In the genomic region with DNA sequence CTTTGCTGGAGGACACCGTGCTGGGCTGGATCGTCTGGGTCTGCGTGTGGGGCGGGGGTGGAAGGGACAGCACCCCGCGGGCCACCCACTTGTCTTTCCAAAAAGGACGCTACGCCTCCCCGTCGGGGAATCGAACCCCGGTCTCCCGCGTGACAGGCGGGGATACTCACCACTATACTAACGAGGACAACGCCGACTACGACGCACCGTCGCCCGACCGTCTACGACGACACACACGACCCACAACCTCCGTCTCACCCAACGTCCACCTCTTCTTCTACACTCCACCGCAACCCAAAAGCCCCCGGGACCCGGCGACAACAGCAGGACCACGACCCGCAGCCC, we compare ENCODE assay signal across 8 mouse cellular contexts. TPM values are rescaled to one million over a fixed set of nuclear protein-coding genes. Genes with fewer than 3 reads are reported as not detected.
DNase-seq lines count a peak whose midpoint lies in the region; ATAC-seq lines count a peak whose summit lies in the region.
"Not testable (repeated sequence)": the region's sequence is repeated elsewhere in the genome, so short reads cannot be mapped to it uniquely, and the experiment has no call there.

No protein-coding gene starts in this region.

- H3K36me3 ChIP-seq in embryonic facial prominence, embryonic 14.5 days (ENCODE audit: control insufficient read depth, insufficient read depth, low read length); hindbrain, embryonic 16.5 days (ENCODE audit: control insufficient read depth, insufficient read depth, low read length); lung, embryonic 16.5 days (ENCODE audit: control insufficient read depth, insufficient read depth, low read length); neural tube, embryonic 12.5 days; stomach, embryonic 16.5 days (ENCODE audit: control insufficient read depth, insufficient read depth, low read length): not testable (repeated sequence)

- not testable (repeated sequence) for H3K4me1 ChIP-seq in embryonic facial prominence, embryonic 14.5 days (ENCODE audit: control insufficient read depth, insufficient read depth, low read length); hindbrain, embryonic 16.5 days (ENCODE audit: control insufficient read depth, insufficient read depth, low read depth, low read length); neural tube, embryonic 12.5 days; stomach, embryonic 16.5 days (ENCODE audit: control insufficient read depth, insufficient read depth, low read length)
- peaks cover 11% of the 10 kb centered on the region for H3K4me1 ChIP-seq in lung, embryonic 16.5 days (replicated peaks; ENCODE audit: control insufficient read depth, insufficient read depth, low read length)

- peak; percentile 52 for DNase-seq in T-cell, adult 2 months (ENCODE audit: low spot score)
- DNase-seq in embryonic facial prominence, embryonic 14.5 days (ENCODE audit: low spot score): not testable (repeated sequence)
- DNase-seq in heart, adult 18-20 months: peak; percentile 55 to 63
- DNase-seq in left cerebral cortex, adult 18-20 months (ENCODE audit: low spot score in 2 of 2): peak; percentile 19 to 28

- not testable (repeated sequence) for H3K9me3 ChIP-seq in embryonic facial prominence, embryonic 14.5 days (ENCODE audit: control insufficient read depth, low read length); hindbrain, embryonic 16.5 days (ENCODE audit: control insufficient read depth, low read length); lung, embryonic 16.5 days (ENCODE audit: control insufficient read depth, low read length); neural tube, embryonic 12.5 days; stomach, embryonic 16.5 days (replicated peaks; ENCODE audit: control insufficient read depth, low read length)

- H3K4me3 ChIP-seq in embryonic facial prominence, embryonic 14.5 days (ENCODE audit: low read depth, low read length): peak overlapping the region; percentile 39
- H3K4me3 ChIP-seq in hindbrain, embryonic 16.5 days (ENCODE audit: low read length): peak overlapping the region; percentile 35
- H3K4me3 ChIP-seq in lung, embryonic 16.5 days (ENCODE audit: low read length): peak overlapping the region; percentile 37
- 0 out of 2 replicates have a peak overlapping the region, but pooled peaks have one; percentile 15 for H3K4me3 ChIP-seq in neural tube, embryonic 12.5 days
- peak overlapping the region; percentile 39 for H3K4me3 ChIP-seq in stomach, embryonic 16.5 days (replicated peaks; ENCODE audit: low read length)

- peak overlapping the region; percentile 53 for H3K4me2 ChIP-seq in embryonic facial prominence, embryonic 14.5 days (ENCODE audit: low read depth, low read length)
- peak overlapping the region; percentile 45 for H3K4me2 ChIP-seq in hindbrain, embryonic 16.5 days (ENCODE audit: low read length)
- H3K4me2 ChIP-seq in lung, embryonic 16.5 days (ENCODE audit: low read depth, low read length): peak overlapping the region; percentile 43
- peak overlapping the region; percentile 51; the same call in 1 of the 2 replicates for H3K4me2 ChIP-seq in neural tube, embryonic 12.5 days (replicated peaks)
- peak overlapping the region; percentile 50 for H3K4me2 ChIP-seq in stomach, embryonic 16.5 days (ENCODE audit: low read depth, low read length)

- not testable (repeated sequence) for H3K9ac ChIP-seq in embryonic facial prominence, embryonic 14.5 days (ENCODE audit: low read depth, low read length); hindbrain, embryonic 16.5 days (ENCODE audit: low read depth, low read length); lung, embryonic 16.5 days (ENCODE audit: low read length); neural tube, embryonic 12.5 days; stomach, embryonic 16.5 days (ENCODE audit: low read length)

- WGBS in embryonic facial prominence, embryonic 14.5 days: under 1% methylated on average over 12 of the region's 35 CpGs
- under 1% methylated on average over 15 of the region's 35 CpGs for WGBS in hindbrain, embryonic 16.5 days
- WGBS in lung, embryonic 16.5 days: 0% methylated on average over 15 of the region's 35 CpGs
- 1% methylated on average over 25 of the region's 35 CpGs for WGBS in neural tube, embryonic 12.5 days
- 1% methylated on average over 17 of the region's 35 CpGs for WGBS in stomach, embryonic 16.5 days

- H3K27ac ChIP-seq in embryonic facial prominence, embryonic 14.5 days (replicated peaks; ENCODE audit: low read depth, low read length); hindbrain, embryonic 16.5 days (ENCODE audit: low read depth, low read length); lung, embryonic 16.5 days (ENCODE audit: low read length); neural tube, embryonic 12.5 days; stomach, embryonic 16.5 days (ENCODE audit: low read length): not testable (repeated sequence)

- H3K27me3 ChIP-seq in embryonic facial prominence, embryonic 14.5 days (replicated peaks; ENCODE audit: control insufficient read depth, insufficient read depth, low read length): peaks cover 33% of the 10 kb centered on the region
- peaks cover 31% of the 10 kb centered on the region for H3K27me3 ChIP-seq in hindbrain, embryonic 16.5 days (replicated peaks; ENCODE audit: control insufficient read depth, insufficient read depth, low read length)
- peaks cover 23% of the 10 kb centered on the region for H3K27me3 ChIP-seq in lung, embryonic 16.5 days (ENCODE audit: control insufficient read depth, insufficient read depth, low read depth, low read length)
- H3K27me3 ChIP-seq in neural tube, embryonic 12.5 days (replicated peaks): peaks cover 43% of the 10 kb centered on the region
- peaks cover 20% of the 10 kb centered on the region for H3K27me3 ChIP-seq in stomach, embryonic 16.5 days (ENCODE audit: control insufficient read depth, insufficient read depth, low read length)

- ATAC-seq in embryonic facial prominence, embryonic 14.5 days (ENCODE audit: low read depth): peak; percentile 44
- ATAC-seq in hindbrain, embryonic 16.5 days: peak; percentile 47
- ATAC-seq in lung, embryonic 16.5 days (ENCODE audit: low read depth): peak; percentile 20
- peak; percentile 31 for ATAC-seq in neural tube, embryonic 12.5 days (ENCODE audit: low FRiP score, low read depth)
- ATAC-seq in stomach, embryonic 16.5 days (ENCODE audit: insufficient read depth, low FRiP score): peak; percentile 48

RNA-seq across cellular contexts. Expression of gene Fcgr3, which starts 0.5 kb away (rescaled TPM):
- polyA plus RNA-seq in embryonic facial prominence, embryonic 14.5 days (2014; fragmentation: Nextera tagmentation; extraction: Ambion mirVana): 20.5 and 25.0 TPM in 2 replicates
- total RNA-seq in heart, adult 18-20 months (2021): 10 to 100 TPM; 12.7 to 12.9 TPM
- polyA plus RNA-seq in hindbrain, embryonic 16.5 days (2015; fragmentation: Nextera tagmentation; extraction: Ambion mirVana): 9.8 and 11.5 TPM in 2 replicates
- 10 to 100 TPM; 11.1 to 13.2 TPM for total RNA-seq in left cerebral cortex, adult 18-20 months (2021)
- 12.7 and 19.3 TPM in 2 replicates for polyA plus RNA-seq in lung, embryonic 16.5 days (2015; fragmentation: Nextera tagmentation; extraction: Ambion mirVana)
- polyA plus RNA-seq in neural tube, embryonic 12.5 days (2016; fragmentation: Nextera tagmentation; extraction: Ambion mirVana): 6.9 and 7.4 TPM in 2 replicates
- 17.7 and 20.2 TPM in 2 replicates for polyA plus RNA-seq in stomach, embryonic 16.5 days (2015; fragmentation: Nextera tagmentation; extraction: Ambion mirVana)

RNA-seq across cellular contexts. Expression of gene Fcgr4, which starts 46.5 kb away (rescaled TPM):
- 0.81 and 0.92 TPM in 2 replicates for polyA plus RNA-seq in embryonic facial prominence, embryonic 14.5 days (2014; fragmentation: Nextera tagmentation; extraction: Ambion mirVana)
- under 1 TPM; 0.35 to 0.59 TPM for total RNA-seq in heart, adult 18-20 months (2021)
- polyA plus RNA-seq in hindbrain, embryonic 16.5 days (2015; fragmentation: Nextera tagmentation; extraction: Ambion mirVana): 0.20 and 0.40 TPM in 2 replicates
- total RNA-seq in left cerebral cortex, adult 18-20 months (2021): not detected
- polyA plus RNA-seq in lung, embryonic 16.5 days (2015; fragmentation: Nextera tagmentation; extraction: Ambion mirVana): 0.39 and 0.84 TPM in 2 replicates
- polyA plus RNA-seq in neural tube, embryonic 12.5 days (2016; fragmentation: Nextera tagmentation; extraction: Ambion mirVana): 0.20 and 0.22 TPM in 2 replicates
- polyA plus RNA-seq in stomach, embryonic 16.5 days (2015; fragmentation: Nextera tagmentation; extraction: Ambion mirVana): 0.90 and 1.5 TPM in 2 replicates

RNA-seq across cellular contexts. Expression of gene Cfap126, which starts 48.5 kb away (rescaled TPM):
- polyA plus RNA-seq in embryonic facial prominence, embryonic 14.5 days (2014; fragmentation: Nextera tagmentation; extraction: Ambion mirVana): 4.4 and 12.3 TPM in 2 replicates
- total RNA-seq in heart, adult 18-20 months (2021): 1 to 10 TPM in 1 of 2 experiments, under 1 TPM in 1; 0.60 to 1.4 TPM
- polyA plus RNA-seq in hindbrain, embryonic 16.5 days (2015; fragmentation: Nextera tagmentation; extraction: Ambion mirVana): 11.6 and 11.8 TPM in 2 replicates
- under 1 TPM in 1 of 2 experiments, not detected in 1; 0.79 TPM for total RNA-seq in left cerebral cortex, adult 18-20 months (2021)
- 15.7 and 20.4 TPM in 2 replicates for polyA plus RNA-seq in lung, embryonic 16.5 days (2015; fragmentation: Nextera tagmentation; extraction: Ambion mirVana)
- 1.7 and 2.3 TPM in 2 replicates for polyA plus RNA-seq in neural tube, embryonic 12.5 days (2016; fragmentation: Nextera tagmentation; extraction: Ambion mirVana)
- polyA plus RNA-seq in stomach, embryonic 16.5 days (2015; fragmentation: Nextera tagmentation; extraction: Ambion mirVana): 2.1 and 3.1 TPM in 2 replicates
